Mouse (Mus musculus) limb, embryonic 14.5 days (tissue): ENCODE data around the gene Gk5. TPM values are rescaled to one million over a fixed set of nuclear protein-coding genes. Genes with fewer than 3 reads are reported as not detected.

Experiments used
- ATAC-seq: fragments of 200-750 bp; cut with Nextera tagmentation; 2 replicates; pipeline ENCODE4 v1.8.0; 2017; ENCODE audit warnings: low read depth, moderate number of reproducible peaks, moderate TSS enrichment; ENCODE audit not compliant: low FRiP score
- DNase-seq: peaks from one replicate; pipeline ENCODE4 v3.0.0-alpha.2; 2015; ENCODE audit warnings: low spot score
- H3K27ac ChIP-seq: fragments of 300-500 bp; sonication (generic); replicated peaks from 2 replicates; pipeline ENCODE4 v1.5.1; 2014; ENCODE audit warnings: low read depth, mild to moderate bottlenecking, low read length, moderate library complexity, mixed read lengths
- H3K27me3 ChIP-seq: fragments of 300-500 bp; sonication (generic); 2 replicates; pipeline ENCODE4 v1.6.1; 2014; ENCODE audit warnings: low read length, mixed read lengths; ENCODE audit not compliant: control insufficient read depth, insufficient read depth
- H3K36me3 ChIP-seq: fragments of 300-500 bp; sonication (generic); 2 replicates; pipeline ENCODE4 v1.6.1; 2014; ENCODE audit warnings: mild to moderate bottlenecking, low read length, moderate library complexity, mixed read lengths; ENCODE audit not compliant: control insufficient read depth, insufficient read depth
- H3K4me1 ChIP-seq: fragments of 300-500 bp; sonication (generic); 2 replicates; pipeline ENCODE4 v1.6.1; 2014; ENCODE audit warnings: antibody characterized with exemption, low read length, mixed read lengths; ENCODE audit not compliant: control insufficient read depth, insufficient read depth
- H3K4me2 ChIP-seq: fragments of 300-500 bp; sonication (generic); replicated peaks from 2 replicates; pipeline ENCODE4 v1.6.1; 2014; ENCODE audit warnings: low read depth, mild to moderate bottlenecking, low read length, moderate library complexity; ENCODE audit not compliant: severe bottlenecking
- H3K4me3 ChIP-seq: fragments of 300-500 bp; sonication (generic); replicated peaks from 2 replicates; pipeline ENCODE4 v1.5.1; 2014; ENCODE audit warnings: low read length
- H3K9ac ChIP-seq: fragments of 300-500 bp; sonication (generic); 2 replicates; pipeline ENCODE4 v1.6.1; 2014; ENCODE audit warnings: mild to moderate bottlenecking, low read depth, low read length, moderate library complexity; ENCODE audit not compliant: severe bottlenecking
- H3K9me3 ChIP-seq: fragments of 300-500 bp; sonication (generic); 2 replicates; pipeline ENCODE4 v1.6.1; 2016; ENCODE audit warnings: low read length; ENCODE audit not compliant: control insufficient read depth
- POLR2A ChIP-seq: fragments of 200-500 bp; IDR thresholded peaks from 2 replicates; pipeline ENCODE4 v1.8.0; 2012; ENCODE audit warnings: inconsistent platforms, mild to moderate bottlenecking, moderate library complexity, borderline replicate concordance; ENCODE audit not compliant: insufficient read depth, insufficient read length; ENCODE audit errors: extremely low read depth
- WGBS: fragments of 180-500 bp; shearing (Covaris S2); extraction: QIAGEN DNeasy Blood & Tissue Kit; methylation state at CpG from one replicate; pipeline ENCODE4 v1.1.7; 2014; 5-methylcytosine and 5-hydroxymethylcytosine counted together
- polyA plus RNA-seq, 2 experiments: library from polyadenylated mRNA; depleted of rRNA in 1 of 2; stranded (reverse) in 1 of 2; unstranded in 1 of 2; fragments of >200 nt; fragmentation: Nextera tagmentation in 1 of 2; extraction: Ambion mirVana in 1 of 2; gene quantifications; 2 replicates each; pipeline versions ENCODE4 v1.2.1 to v1.2.3; 2012 to 2014

Gene Gk5
- polyA plus RNA-seq, 2 experiments = 5.8 to 8.4 TPM

DNA sequence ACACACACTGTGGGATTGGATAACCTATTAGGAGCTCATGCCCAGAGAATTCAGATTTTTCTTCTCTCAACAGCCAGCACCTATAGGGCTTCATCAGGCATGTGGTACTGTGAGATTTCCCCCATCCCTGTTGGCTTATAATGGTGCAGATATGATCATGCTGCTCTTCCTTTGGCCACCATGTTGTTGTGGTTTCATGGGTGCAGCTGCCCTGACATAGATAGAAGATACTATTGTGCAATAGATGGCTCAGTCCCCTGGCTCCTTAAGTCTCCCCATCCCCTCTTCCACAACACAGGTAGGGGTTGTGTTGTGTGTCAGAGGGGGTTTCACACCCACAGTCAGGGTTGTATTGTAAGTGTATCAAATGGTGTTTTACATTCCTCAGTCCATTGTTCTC lies 25.7 kb downstream of the Gk5 start:
- H3K9me3 ChIP-seq = no peaks in the 10 kb centered on the region

DNA sequence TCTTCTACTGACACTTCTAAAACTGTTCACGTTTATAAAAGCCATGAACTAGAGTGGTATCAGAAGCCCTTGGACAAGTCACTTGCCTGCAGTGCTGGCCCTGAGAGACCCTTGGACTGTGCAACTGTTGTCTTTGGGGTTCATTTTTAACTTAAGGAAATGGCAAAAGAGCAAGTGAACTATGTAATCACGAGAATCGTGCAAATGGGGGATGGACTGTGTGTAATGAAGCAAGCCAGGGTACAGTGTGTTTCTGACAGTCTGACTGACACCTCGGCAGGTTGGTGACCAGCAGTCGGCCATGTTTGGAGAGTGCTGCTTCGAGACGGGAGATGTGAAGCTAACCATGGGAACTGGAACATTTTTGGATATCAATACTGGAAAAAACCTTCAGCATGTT lies 33.6 kb downstream of the Gk5 start:
- no peaks in the 10 kb centered on the region for H3K27me3 ChIP-seq
- WGBS = 90% methylated on average over 7 of the region's 7 CpGs
- H3K4me3 ChIP-seq = no peak overlapping the region
- ATAC-seq (no peak), DNase-seq (no peak)
- H3K27ac ChIP-seq = no peak overlapping the region
- no peak overlapping the region for H3K4me2 ChIP-seq
- H3K9me3 ChIP-seq = no peaks in the 10 kb centered on the region
- H3K36me3 ChIP-seq = peaks cover 11% of the 10 kb centered on the region
- H3K9ac ChIP-seq = no peak overlapping the region
- no peak for TF ChIP-seq POLR2A
- H3K4me1 ChIP-seq = no peaks in the 10 kb centered on the region

More for the DNA sequence above, 25.7 kb downstream of the Gk5 start:
- no peaks in the 10 kb centered on the region for H3K27me3 ChIP-seq
- H3K4me2 ChIP-seq = no peak overlapping the region
- H3K4me1 ChIP-seq = no peaks in the 10 kb centered on the region
- no peak overlapping the region for H3K27ac ChIP-seq
- DNase-seq = no peak
- H3K36me3 ChIP-seq = peaks cover 10% of the 10 kb centered on the region
- no peak overlapping the region for H3K9ac ChIP-seq
- no peak for ATAC-seq
- TF ChIP-seq POLR2A = no peak
- no peak overlapping the region for H3K4me3 ChIP-seq

DNA sequence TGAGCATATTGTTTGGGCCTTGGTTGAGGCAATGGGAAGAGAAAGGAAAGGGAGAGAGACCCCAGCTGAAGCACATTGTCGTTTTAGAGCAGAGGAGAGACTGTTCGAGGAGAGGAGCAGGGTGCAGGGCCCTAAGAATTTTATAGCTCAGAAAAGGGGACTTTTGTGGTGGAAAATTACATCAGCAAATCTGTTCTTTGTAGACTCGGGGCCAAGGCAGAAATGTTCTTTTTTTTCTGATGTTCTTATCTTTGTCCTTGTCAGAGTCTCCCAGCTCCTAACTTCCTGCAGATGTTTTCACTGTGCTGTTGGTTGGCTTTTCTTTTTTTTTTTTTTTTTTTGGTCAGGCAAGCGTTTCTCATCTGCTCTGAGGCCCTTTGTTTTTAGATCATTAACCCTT lies 39.3 kb downstream of the Gk5 start:
- Histone ChIP-seq H3K4me3 (no peak overlapping the region), H3K27me3 (no peaks in the 10 kb centered on the region), H3K9ac (no peak overlapping the region), H3K27ac (no peak overlapping the region), H3K36me3 (peaks cover 14% of the 10 kb centered on the region), H3K9me3 (no peaks in the 10 kb centered on the region), H3K4me1 (no peaks in the 10 kb centered on the region), H3K4me2 (no peak overlapping the region)
- DNase-seq (no peak), ATAC-seq (no peak)
- TF ChIP-seq POLR2A = no peak
- WGBS = 43% methylated on average over 4 of the region's 4 CpGs

DNA sequence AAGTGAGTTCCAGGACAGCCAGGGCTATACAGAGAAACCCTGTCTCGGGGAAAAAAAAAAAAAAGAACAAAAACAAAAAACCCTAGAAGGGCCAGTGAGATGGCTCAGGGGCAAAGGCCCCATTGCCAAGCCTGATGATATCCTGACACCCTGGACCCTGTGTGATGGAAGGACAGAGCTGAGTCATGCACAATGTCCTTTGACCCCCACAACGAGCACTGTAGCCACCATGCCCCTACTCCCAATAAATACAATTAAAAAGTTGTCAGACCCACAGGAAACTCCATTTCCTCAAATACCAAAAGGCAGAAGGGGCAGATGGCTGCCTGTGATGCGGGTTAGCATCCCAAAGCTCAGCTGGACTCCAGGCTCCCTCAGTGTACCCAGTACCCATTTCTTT lies 39.9 kb downstream of the Gk5 start:
- 64% methylated on average over 3 of the region's 3 CpGs for WGBS
- TF ChIP-seq POLR2A = no peak
- Histone ChIP-seq H3K9me3 (no peaks in the 10 kb centered on the region), H3K4me3 (no peak overlapping the region), H3K9ac (no peak overlapping the region), H3K27me3 (no peaks in the 10 kb centered on the region), H3K36me3 (peaks cover 14% of the 10 kb centered on the region), H3K27ac (no peak overlapping the region), H3K4me1 (no peaks in the 10 kb centered on the region), H3K4me2 (no peak overlapping the region)
- ATAC-seq = no peak
- DNase-seq = no peak

DNA sequence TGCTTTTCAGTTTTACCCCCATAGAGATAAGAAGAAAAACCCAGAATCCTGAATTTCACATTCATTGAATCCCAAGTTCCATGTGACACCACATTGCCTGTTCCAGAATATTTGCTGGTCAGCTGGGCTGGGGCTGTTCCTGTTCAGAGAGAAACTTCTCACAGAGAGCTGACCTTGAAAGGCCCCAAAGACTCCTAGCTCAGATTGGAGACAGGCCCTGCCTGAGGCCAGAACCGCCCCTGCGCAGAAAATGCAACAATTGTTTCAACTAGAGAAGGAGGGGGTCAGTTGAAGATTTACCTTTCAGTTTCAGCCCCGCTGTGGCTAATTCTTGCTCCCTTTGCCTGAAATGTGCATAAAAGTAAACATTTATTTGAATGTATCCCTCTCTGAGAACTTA lies 41.6 kb downstream of the Gk5 start:
- no peak overlapping the region for H3K9ac ChIP-seq
- WGBS = 72% methylated on average over 3 of the region's 3 CpGs
- no peak for ATAC-seq
- no peak overlapping the region for H3K27ac ChIP-seq
- no peaks in the 10 kb centered on the region for H3K27me3 ChIP-seq
- H3K36me3 ChIP-seq = peaks cover 9% of the 10 kb centered on the region
- TF ChIP-seq POLR2A = no peak
- no peak overlapping the region for H3K4me2 ChIP-seq
- DNase-seq = no peak
- no peaks in the 10 kb centered on the region for H3K4me1 ChIP-seq
- H3K9me3 ChIP-seq = no peaks in the 10 kb centered on the region
- no peak overlapping the region for H3K4me3 ChIP-seq

DNA sequence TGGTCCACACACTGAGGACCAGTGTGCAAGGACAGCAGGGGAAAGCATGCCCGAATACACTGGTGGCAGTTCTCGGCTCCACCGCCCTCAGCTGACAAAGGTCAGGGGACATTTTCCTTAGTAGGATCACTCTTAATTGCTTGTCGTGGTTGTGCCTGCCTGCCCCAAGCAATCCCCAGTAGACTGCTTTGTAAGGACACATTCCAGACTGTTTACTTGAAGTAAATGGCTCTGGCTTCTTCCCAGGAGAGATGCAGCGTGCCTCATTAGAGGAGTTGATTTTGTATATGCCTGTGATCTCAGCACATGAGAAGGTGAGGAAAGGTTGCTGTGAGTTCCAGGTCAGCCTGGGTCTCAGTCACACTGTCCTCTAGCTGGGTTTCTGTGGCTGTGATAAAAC lies 43.3 kb downstream of the Gk5 start:
- no peak for TF ChIP-seq POLR2A
- Histone ChIP-seq H3K27ac (no peak overlapping the region), H3K4me2 (no peak overlapping the region), H3K9ac (no peak overlapping the region), H3K36me3 (peaks cover 9% of the 10 kb centered on the region), H3K9me3 (no peaks in the 10 kb centered on the region), H3K4me1 (no peaks in the 10 kb centered on the region), H3K27me3 (no peaks in the 10 kb centered on the region), H3K4me3 (no peak overlapping the region)
- ATAC-seq (no peak), DNase-seq (no peak)
- 64% methylated on average over 5 of the region's 5 CpGs for WGBS
